Mouse (Mus musculus): ENCODE data around the gene Olfml2b. TPM values are rescaled to one million over a fixed set of nuclear protein-coding genes. Genes with fewer than 3 reads are reported as not detected.
A peak's percentile ranks its signal among the peaks of the same experiment; 100 is the strongest.

Gene Olfml2b
- total RNA-seq, 2 experiments from 2014 or later, result 9.8 to 13.1 TPM

GRCm38 (mm10) chr1:170718133-170718810 lies 73.9 kb downstream of the Olfml2b start:
- no peak for DNase-seq (ENCODE audit: low spot score)
- intact Hi-C loops (cut with DNase I), result no loop called here

- peak; percentile 45 for DNase-seq (ENCODE audit: low spot score)
- intact Hi-C loops (cut with DNase I), result no loop called here
These were observed 77.2 kb downstream of the Olfml2b start for GRCm38 (mm10) chr1:170721560-170721959.

- DNase-seq (ENCODE audit: low spot score), result no peak
- intact Hi-C loops (cut with DNase I), result no loop called here
These were observed 84.2 kb downstream of the Olfml2b start for GRCm38 (mm10) chr1:170728524-170728923.

- DNase-seq (ENCODE audit: low spot score), result no peak
- intact Hi-C loops (cut with DNase I), result no loop called here
These were observed 85.1 kb downstream of the Olfml2b start for GRCm38 (mm10) chr1:170729267-170729962.

GRCm38 (mm10) chr1:170731865-170732595 lies 87.7 kb downstream of the Olfml2b start:
- intact Hi-C loops (cut with DNase I), result no loop called here
- no peak for DNase-seq (ENCODE audit: low spot score)

Other genes starting within 250 kb of the Olfml2b start
- 10 to 100 TPM; 23.4 to 24.3 TPM for gene Nos1ap, start 54.7 kb upstream of the Olfml2b start, total RNA-seq (2021)
- 10 to 100 TPM; 56.5 to 58.9 TPM for gene Atf6, start 223.2 kb downstream of the Olfml2b start, total RNA-seq (2021)
- gene Gm26620, start 240.5 kb downstream of the Olfml2b start, total RNA-seq (2021), result under 1 TPM; 0.31 to 0.34 TPM
- 1 to 10 TPM; 6.7 to 7.0 TPM for gene Dusp12, start 241.0 kb downstream of the Olfml2b start, total RNA-seq (2021)

Data from heart, postnatal 25 days (tissue).